Mouse (Mus musculus) liver, postnatal 0 days (tissue): ENCODE data around the gene Jmjd7.

Experiments
- CTCF ChIP-seq: sonication (generic); IDR thresholded peaks from 2 replicates; pipeline ENCODE4 v1.5.1; 2016; ENCODE audit warnings: antibody characterized with exemption, low read depth
- EP300 ChIP-seq: IDR thresholded peaks from 2 replicates; pipeline ENCODE4 v1.6.1; 2016; ENCODE audit warnings: antibody characterized with exemption, low read depth, mild to moderate bottlenecking

DNA sequence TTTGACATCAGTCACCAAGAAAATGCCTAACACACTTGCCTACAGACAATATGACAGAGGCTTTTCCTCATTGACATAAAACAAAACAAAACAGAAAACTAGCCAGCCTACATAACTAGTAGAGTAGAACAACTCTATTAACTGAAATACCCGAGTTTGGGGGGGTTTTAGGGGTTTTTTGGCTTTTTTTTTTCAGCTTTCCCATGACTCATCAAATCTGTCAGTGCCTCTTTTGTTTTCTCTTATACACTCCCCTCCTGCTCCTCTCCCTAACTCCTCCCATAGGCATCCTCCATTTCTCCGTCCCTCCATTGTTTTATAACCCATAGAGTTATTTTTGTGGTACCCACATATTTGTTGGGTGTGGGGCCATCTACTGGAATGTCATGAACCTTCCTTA, 33.8 kb upstream of the Jmjd7 start:
- no peak for TF ChIP-seq CTCF
- no peak for TF ChIP-seq EP300
